Mouse (Mus musculus) brain, embryonic 14.5 days (tissue): ENCODE measurements around the gene Plscr5. TPM values are rescaled to one million over a fixed set of nuclear protein-coding genes. Genes with fewer than 3 reads are reported as not detected.
A peak's percentile ranks its signal among the peaks of the same experiment; 100 is the strongest.
"Not testable (repeated sequence)": the region's sequence is repeated elsewhere in the genome, so short reads cannot be mapped to it uniquely, and the experiment has no call there.

Experiments
- DNase-seq: peaks from one replicate; pipeline ENCODE4 v3.0.0-alpha.2; 2011; ENCODE audit warnings: low read depth
- CTCF ChIP-seq: fragments of 200-500 bp; IDR thresholded peaks from 2 replicates; pipeline ENCODE4 v1.5.1; 2012; ENCODE audit warnings: inconsistent platforms, mild to moderate bottlenecking, moderate library complexity, borderline replicate concordance; ENCODE audit not compliant: insufficient read depth, insufficient read length; ENCODE audit errors: extremely low read depth
- POLR2A ChIP-seq: fragments of 200-500 bp; IDR thresholded peaks from 2 replicates; pipeline ENCODE4 v1.6.1; 2012; ENCODE audit warnings: mild to moderate bottlenecking, inconsistent platforms, borderline replicate concordance; ENCODE audit not compliant: poor library complexity, insufficient read depth, insufficient read length, severe bottlenecking; ENCODE audit errors: extremely low read depth
- polyA plus RNA-seq: library from polyadenylated mRNA; depleted of rRNA; stranded (reverse); fragments of >200 nt; gene quantifications from 2 replicates; pipeline ENCODE4 v1.2.3, GENCODE M21; 2012; rRNA removed

The Plscr5 gene
- polyA plus RNA-seq = 0.29 and 0.40 TPM in 2 replicates

DNA sequence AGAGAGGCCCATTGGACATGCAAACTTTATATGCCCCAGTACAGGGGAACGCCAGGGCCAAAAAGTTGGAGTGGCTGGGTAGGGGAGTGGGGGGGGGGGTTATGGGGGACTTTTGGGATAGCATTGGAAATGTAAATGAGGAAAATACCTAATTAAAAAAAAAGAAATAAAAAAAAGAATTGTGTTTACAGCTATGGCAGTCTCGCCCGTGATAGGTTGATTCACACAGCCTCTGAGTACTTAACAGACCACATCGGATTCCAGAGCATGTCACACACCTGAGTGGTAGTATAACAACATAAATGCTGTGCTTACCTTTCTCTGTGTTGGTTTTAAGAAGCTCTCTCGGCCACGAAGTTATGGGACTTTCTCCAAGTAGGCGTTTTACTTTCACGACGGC lies at the start of gene Plscr5:
Plscr5 (plus strand) TSS at position 301 of the 400 bp plus-strand sequence.
- not testable (repeated sequence) for DNase-seq

DNA sequence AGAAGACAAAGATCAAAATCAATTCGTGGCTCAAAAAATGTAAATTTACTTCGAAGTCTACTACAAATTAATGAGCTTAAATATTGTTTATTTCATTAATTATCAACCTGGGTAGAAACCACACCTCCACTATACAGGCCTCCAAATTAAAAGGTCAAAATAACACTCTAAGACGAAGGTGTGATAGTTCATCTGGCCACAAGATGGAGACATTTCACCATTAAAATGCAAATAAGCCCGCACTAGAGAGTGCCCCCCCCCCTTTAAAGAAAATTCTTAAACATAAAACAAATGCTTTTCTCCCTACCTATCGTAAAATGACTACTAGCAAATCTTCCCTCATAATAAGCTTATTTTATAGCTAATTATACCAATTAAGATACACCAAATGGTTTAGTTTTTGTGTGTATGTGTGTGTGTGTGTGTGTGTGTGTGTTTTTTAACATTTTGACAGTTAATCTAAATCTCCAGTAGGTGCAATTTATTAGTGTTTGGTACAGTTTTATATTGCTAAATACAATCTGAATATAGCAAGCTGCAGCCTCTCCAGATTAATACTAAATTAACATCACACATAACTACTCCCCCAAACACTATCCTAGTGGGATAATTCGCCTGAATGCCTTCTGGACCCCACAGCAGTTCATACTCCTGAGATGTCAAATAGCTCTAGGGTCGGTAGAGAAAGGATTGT lies 45.0 kb upstream of the Plscr5 start:
- peak; percentile 76 for DNase-seq
- TF ChIP-seq CTCF (peak; percentile 50; the same call in 1 of the 2 replicates), POLR2A (no peak)

DNA sequence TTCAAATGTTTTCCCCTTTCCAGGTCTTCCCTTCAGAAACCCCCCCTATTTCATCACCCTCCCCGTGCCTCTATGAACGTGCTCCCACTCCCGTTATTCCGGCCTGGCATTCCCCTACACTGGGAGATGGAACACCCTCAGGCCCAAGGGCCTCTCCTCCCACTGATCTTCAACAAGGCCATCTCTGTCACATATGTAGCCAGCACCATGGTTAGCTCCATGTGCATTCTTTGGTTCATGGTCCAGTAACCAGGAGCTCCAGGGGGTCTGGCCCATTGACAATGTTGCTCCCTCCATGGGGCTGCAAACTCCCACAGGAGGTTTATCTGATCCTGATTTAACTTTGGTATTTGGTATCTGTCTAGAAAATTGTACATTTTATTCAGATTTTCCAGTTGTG lies 30.5 kb upstream of the Plscr5 start:
- TF ChIP-seq CTCF = no peak
- no peak for DNase-seq

DNA sequence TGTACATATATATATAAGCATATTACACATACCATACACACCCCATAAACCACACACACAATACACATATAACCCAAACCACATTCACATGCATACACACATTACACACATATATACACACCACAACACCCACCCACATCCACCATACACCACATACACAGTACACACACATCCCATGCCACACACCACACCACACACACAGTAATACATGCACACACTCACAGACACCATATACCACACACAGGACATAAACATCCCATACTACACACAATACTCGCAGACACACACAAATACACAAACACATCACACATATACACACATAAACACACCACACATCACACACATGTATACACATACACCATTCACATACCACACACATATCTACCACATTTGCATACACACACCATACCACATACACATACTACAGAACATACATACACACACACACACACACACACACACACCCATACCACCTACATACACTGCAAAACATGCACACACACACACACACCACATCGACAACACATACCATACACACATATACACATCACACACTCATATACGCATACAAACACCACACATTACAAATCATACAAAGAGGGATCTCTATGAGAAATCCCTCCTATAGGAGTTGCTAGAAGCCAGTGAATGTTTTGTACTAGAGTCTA lies 19.3 kb upstream of the Plscr5 start:
- TF ChIP-seq POLR2A (no peak), CTCF (no peak)
- DNase-seq = no peak

DNA sequence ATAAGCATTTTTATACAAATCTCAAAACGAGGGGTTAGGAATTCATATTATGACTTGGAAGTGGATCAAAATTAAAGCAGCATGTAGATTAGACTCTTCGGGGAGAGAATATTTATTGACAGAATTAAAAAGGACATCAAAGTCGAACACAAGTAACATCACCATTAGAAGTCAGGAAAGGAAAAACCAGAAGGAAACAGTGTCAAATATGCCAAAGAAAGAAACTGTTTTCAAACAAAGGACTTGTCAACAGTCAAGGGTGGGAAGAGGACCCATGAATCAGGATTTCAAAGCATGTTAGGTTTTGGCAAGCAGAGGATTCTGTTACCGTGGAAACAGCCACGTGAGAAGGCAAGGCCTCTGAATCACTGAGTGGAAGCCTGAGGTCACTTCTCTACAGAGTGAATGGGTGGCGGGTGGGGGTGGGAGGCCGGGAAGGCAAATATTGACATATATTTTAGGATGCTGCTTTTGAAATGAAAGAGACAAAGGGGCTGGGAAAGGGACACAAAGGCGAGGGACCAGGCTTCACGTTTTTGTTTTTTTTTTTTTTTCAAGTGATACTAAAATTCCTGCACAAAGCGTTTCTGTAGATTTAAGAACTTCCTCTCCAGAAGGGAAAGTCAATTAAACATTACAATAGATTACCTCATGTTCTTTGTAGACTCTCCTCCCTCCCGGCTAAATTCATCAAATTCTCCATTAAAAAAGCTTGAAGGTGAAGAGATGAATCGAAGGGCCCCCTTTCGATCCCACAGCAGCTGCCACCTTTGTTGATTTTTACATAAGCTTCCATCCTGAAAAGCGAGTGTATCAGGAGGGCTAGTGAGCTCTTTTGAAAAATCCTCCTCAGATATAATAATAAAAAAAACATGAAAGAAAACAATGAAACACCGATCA lies 18.3 kb upstream of the Plscr5 start:
- TF ChIP-seq CTCF = no peak
- no peak for TF ChIP-seq POLR2A
- DNase-seq = peak; percentile 96

DNA sequence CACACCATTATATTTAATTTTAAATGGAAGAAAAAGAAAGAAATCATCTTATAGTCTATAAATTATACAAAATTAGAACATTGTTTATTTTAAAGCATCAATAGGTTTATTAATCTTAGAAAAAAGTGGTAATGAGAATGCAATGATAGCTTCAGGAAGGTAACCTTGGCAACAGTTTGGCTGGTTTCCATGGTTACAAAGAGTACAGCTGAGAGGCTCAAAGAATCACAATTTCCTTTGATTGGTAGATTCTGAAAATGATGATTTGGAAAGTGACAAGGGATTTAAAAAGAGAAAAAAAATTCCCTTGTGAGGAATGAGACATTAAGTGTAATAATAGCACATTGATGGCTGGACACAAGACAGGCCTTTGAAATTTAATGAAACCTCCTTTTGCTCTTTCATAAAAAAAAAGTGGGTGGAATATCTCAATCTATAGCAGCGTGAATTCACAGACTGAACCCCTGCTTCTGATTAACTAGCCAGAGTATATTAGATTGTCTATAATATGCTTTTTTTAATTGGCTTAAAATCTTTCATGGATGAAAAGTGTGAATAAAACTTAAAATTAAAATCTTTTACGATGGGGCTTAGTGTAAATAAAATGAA lies 13.8 kb upstream of the Plscr5 start:
- peak; percentile 93 for DNase-seq
- TF ChIP-seq CTCF (no peak), POLR2A (no peak)

DNA sequence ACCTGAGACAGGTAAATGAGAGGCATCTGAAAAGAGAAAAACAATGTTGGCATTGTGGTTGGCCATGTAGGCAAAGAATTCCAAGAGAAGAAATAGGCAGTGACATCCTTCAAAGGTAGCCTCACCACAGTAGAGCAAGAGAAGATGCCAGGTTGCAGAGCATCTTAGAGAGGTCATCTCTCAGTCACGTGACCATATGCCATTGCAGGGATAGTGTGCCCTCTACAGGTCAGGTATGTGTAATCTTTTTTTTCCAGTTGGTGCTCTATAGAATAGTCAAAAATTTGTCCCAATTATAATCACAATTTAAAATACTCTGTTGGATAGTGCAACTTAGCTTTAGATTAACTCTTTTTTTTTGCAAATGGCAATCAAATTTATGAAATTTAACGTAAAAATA lies 1.4 kb upstream of the Plscr5 start:
- no peak for TF ChIP-seq POLR2A
- no peak for TF ChIP-seq CTCF
- no peak for DNase-seq

DNA sequence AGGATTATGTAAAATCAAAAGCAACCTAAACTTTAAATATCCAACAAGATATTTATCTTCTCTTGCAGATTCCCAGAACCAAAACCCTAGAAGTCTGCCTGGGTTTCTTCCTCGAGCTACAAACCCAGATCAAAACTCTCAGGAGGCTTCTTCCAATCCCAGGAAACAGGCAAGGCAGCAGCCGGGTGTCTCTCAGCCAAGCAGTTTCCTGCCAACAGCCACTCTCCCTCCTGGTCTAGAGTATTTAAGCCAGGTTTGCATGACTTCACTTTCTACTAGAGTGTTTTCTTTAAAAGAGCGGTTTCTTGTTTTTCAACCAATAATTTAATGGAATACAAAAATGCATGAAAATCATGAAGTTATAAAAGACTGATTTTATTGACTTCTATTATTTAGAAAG lies 5.7 kb downstream of the Plscr5 start:
- peak; percentile 44 for DNase-seq

DNA sequence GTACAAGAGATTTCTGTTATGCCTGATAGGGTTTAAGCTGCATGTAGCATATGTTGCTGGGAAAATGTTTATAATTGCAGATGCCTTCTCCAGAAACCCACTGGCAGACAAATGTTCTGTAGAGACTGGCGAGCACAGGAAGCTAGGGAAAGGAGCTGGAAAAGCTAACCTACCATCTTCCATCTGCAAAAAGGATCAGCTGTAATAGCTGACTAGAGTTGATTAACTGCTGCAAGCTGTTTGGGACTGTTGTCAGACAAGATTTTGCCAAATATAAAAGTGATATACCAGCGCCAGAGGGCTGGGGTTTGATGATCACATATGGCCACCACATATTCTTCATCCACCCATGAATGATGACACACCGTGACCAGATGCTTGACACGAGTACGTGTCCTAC lies 6.8 kb downstream of the Plscr5 start:
- peak; percentile 79 for DNase-seq
- TF ChIP-seq CTCF (no peak), POLR2A (no peak)

More for the DNA sequence above, 5.7 kb downstream of the Plscr5 start:
- TF ChIP-seq CTCF (no peak), POLR2A (no peak)

DNA sequence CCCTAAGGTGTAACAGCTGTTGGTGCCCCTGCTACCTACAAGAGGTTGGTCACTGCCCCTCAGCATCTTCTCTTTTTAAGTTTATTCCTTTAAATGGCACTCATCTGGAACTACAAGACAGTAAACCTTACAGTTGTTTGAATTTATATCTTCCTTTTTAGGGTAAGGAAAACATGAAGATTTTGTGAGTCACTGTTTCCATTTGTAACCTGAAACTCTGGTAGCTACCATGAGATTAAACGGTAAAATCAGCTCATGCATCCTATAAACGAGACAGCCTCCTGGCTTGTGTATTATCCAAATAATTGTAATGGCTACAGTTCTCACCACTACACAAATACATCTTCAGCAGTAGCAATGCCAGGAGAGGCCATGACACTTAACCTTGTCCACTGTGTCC lies 11.7 kb downstream of the Plscr5 start:
- TF ChIP-seq POLR2A (no peak), CTCF (no peak)
- DNase-seq = no peak

DNA sequence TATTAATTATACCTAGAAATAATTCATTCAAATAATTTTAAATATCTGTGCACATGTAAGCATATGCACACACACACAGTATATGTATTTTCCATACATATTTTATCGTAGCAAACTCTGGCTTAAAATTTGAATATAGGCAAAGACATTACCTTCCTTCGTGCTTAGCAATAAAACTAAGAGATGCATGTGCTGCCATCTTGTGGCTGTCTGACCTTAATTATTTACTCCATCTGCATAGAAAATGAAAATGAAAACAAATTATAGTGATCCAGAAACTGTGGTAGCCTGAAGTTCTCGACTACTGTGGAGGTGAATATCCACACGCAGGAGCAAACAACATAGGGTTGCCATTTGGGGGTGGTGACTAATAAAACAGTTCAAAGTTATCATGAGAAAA lies 14.6 kb downstream of the Plscr5 start:
- DNase-seq = peak; percentile 83
- TF ChIP-seq POLR2A = no peak
- no peak for TF ChIP-seq CTCF
